Mouse (Mus musculus): ENCODE measurements around the gene Gm45844. TPM values are rescaled to one million over a fixed set of nuclear protein-coding genes. Genes with fewer than 3 reads are reported as not detected.
"Not testable (repeated sequence)": the region's sequence is repeated elsewhere in the genome, so short reads cannot be mapped to it uniquely, and the experiment has no call there.

The Gm45844 gene
- 2.4 and 2.6 TPM in 2 replicates for polyA plus RNA-seq (2012; rRNA removed)

GRCm38 (mm10) chr7:7277966-7278567, at the start of gene Gm45844:
Gene Gm45844 (minus strand): TSS chr7:7278289.
- H3K36me3 ChIP-seq (ENCODE audit: control insufficient read depth, insufficient read depth, low read length); H3K4me1 ChIP-seq (ENCODE audit: control insufficient read depth, insufficient read depth, low read length); H3K27me3 ChIP-seq (replicated peaks; ENCODE audit: control insufficient read depth, insufficient read depth, low read length): not testable (repeated sequence)
- peak within 1 kb of the TSS; percentile 63 for H3K4me3 ChIP-seq (ENCODE audit: insufficient read depth, low read depth, low read length)
- peak within 1 kb of the TSS; percentile 49; the same call in 1 of the 2 replicates for H3K27ac ChIP-seq (ENCODE audit: insufficient read depth, low read depth, low read length)
- TF ChIP-seq CTCF (conservative IDR thresholded peaks at IDR 0.05; ENCODE audit: insufficient read depth, insufficient read length, low read depth, low read length): peak; percentile 83
- peak; percentile 93 for DNase-seq
- 40% methylated on average over 45 of the region's 45 CpGs for WGBS

- no peak overlapping the region for H3K27ac ChIP-seq (ENCODE audit: insufficient read depth, low read depth, low read length)
- peak; percentile 55 for TF ChIP-seq CTCF (conservative IDR thresholded peaks at IDR 0.05; ENCODE audit: insufficient read depth, insufficient read length, low read depth, low read length)
- no peak for TF ChIP-seq POLR2A (IDR thresholded peaks at IDR 0.05; ENCODE audit: low read depth, low read length)
- no peak overlapping the region for H3K4me3 ChIP-seq (ENCODE audit: insufficient read depth, low read depth, low read length)
- no peaks in the 10 kb centered on the region; the same call in 1 of the 2 replicates for H3K36me3 ChIP-seq (ENCODE audit: control insufficient read depth, insufficient read depth, low read length)
- H3K27me3 ChIP-seq (replicated peaks; ENCODE audit: control insufficient read depth, insufficient read depth, low read length): no peaks in the 10 kb centered on the region
- WGBS: 81% methylated on average over 16 of the region's 16 CpGs
- peaks cover 2% of the 10 kb centered on the region; the same call in 1 of the 2 replicates for H3K4me1 ChIP-seq (ENCODE audit: control insufficient read depth, insufficient read depth, low read length)
- DNase-seq: peak; percentile 70
These were observed 17.5 kb upstream of the Gm45844 start for GRCm38 (mm10) chr7:7295595-7295994.

DNA sequence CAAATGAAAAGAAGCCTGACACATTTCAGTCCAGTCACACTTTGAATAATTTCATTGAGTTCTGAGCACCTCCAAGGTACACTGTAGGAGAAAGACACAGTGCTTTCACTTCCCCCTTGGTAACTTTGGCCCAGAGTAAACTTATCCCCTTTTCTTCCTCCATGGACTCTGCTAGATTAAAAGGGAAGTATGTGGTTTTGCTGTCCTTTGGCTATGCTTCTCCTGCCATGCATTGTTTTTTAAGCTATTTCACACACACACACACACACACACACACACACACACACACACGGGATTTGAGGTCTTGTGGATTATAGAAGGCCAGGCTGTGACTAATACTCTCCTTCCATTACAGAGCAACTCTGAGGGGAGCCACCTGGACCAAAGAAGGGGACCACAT, 3.3 kb upstream of the Gm45844 start:
- 44% methylated on average over 1 of the region's 1 CpGs for WGBS
- H3K36me3 ChIP-seq (ENCODE audit: control insufficient read depth, insufficient read depth, low read length): peaks cover 4% of the 10 kb centered on the region
- no peak for DNase-seq
- H3K4me3 ChIP-seq (ENCODE audit: insufficient read depth, low read depth, low read length): no peak overlapping the region
- H3K27ac ChIP-seq (ENCODE audit: insufficient read depth, low read depth, low read length): no peak overlapping the region
- H3K27me3 ChIP-seq (replicated peaks; ENCODE audit: control insufficient read depth, insufficient read depth, low read length): no peaks in the 10 kb centered on the region
- H3K4me1 ChIP-seq (ENCODE audit: control insufficient read depth, insufficient read depth, low read length): no peaks in the 10 kb centered on the region
- no peak for TF ChIP-seq POLR2A (IDR thresholded peaks at IDR 0.05; ENCODE audit: low read depth, low read length)
- no peak for TF ChIP-seq CTCF (conservative IDR thresholded peaks at IDR 0.05; ENCODE audit: insufficient read depth, insufficient read length, low read depth, low read length)

GRCm38 (mm10) chr7:7277556-7277955, 533 bp downstream of the Gm45844 start:
- H3K27me3 ChIP-seq (replicated peaks; ENCODE audit: control insufficient read depth, insufficient read depth, low read length); H3K36me3 ChIP-seq (ENCODE audit: control insufficient read depth, insufficient read depth, low read length); H3K4me1 ChIP-seq (ENCODE audit: control insufficient read depth, insufficient read depth, low read length); DNase-seq: not testable (repeated sequence)
- H3K4me3 ChIP-seq (ENCODE audit: insufficient read depth, low read depth, low read length): peak overlapping the region; percentile 63
- H3K27ac ChIP-seq (ENCODE audit: insufficient read depth, low read depth, low read length): peak overlapping the region; percentile 49; the same call in 1 of the 2 replicates
- 36% methylated on average over 24 of the region's 24 CpGs for WGBS

- H3K27me3 ChIP-seq (replicated peaks; ENCODE audit: control insufficient read depth, insufficient read depth, low read length); DNase-seq; H3K4me3 ChIP-seq (ENCODE audit: insufficient read depth, low read depth, low read length); H3K36me3 ChIP-seq (ENCODE audit: control insufficient read depth, insufficient read depth, low read length); H3K27ac ChIP-seq (ENCODE audit: insufficient read depth, low read depth, low read length); H3K4me1 ChIP-seq (ENCODE audit: control insufficient read depth, insufficient read depth, low read length): not testable (repeated sequence)
- no CpG with 5 or more reads among the region's 1 CpGs for WGBS
These were observed 30.9 kb downstream of the Gm45844 start, which contains the start of gene Vmn2r29 for GRCm38 (mm10) chr7:7247228-7247627. Gene Vmn2r29 (minus strand): TSS chr7:7247328.

GRCm38 (mm10) chr7:7209313-7210151, 68.6 kb downstream of the Gm45844 start, which contains the start of gene Zfp772:
Gene Zfp772 (minus strand): TSS chr7:7209998.
- WGBS: under 1% methylated on average over 24 of the region's 24 CpGs
- peak; percentile 66 for DNase-seq
- not testable (repeated sequence) for H3K27me3 ChIP-seq (replicated peaks; ENCODE audit: control insufficient read depth, insufficient read depth, low read length); H3K36me3 ChIP-seq (ENCODE audit: control insufficient read depth, insufficient read depth, low read length); H3K4me1 ChIP-seq (ENCODE audit: control insufficient read depth, insufficient read depth, low read length); H3K27ac ChIP-seq (ENCODE audit: insufficient read depth, low read depth, low read length)
- H3K4me3 ChIP-seq (ENCODE audit: insufficient read depth, low read depth, low read length): peak within 1 kb of the TSS; percentile 90

DNA sequence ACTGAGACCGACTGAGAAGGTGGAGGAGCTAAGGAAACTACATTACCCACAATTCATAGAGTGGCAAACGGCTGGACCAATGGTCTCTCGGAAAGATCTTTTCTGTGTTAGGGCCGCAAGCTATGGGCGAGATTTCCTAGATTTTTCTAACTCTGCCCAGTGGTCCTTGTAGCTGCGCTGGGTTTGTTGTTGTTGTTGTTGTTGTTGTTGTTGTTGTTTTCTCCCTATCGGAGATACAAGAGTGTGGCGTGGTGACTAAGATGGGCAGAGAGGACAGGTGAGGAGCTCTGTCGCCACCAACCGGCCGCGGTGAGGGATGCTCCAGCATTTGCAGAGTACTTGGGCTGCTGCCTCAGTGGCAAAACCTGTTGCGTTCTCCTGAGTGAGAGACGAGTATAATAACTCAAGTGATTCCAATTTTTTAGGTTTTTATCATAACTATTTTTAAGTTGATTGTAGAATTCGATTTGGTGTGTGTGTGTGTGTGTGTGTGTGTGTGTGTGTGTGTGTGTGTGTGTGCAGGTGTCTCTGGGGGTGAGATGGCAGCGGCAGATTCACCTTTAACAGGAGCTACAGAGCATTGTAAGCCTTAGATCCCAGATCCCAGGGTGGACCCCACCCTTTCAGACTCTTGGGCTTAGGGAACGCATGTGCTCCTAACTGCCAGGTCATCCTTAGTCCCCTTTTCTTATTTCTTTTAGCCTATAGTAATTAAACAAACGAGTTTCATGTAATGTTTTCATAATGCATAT, 89.7 kb downstream of the Gm45844 start:
- Histone ChIP-seq H3K4me3 (ENCODE audit: insufficient read depth, low read depth, low read length) (peak overlapping the region; percentile 65), H3K36me3 (ENCODE audit: control insufficient read depth, insufficient read depth, low read length) (no peaks in the 10 kb centered on the region), H3K27me3 (replicated peaks; ENCODE audit: control insufficient read depth, insufficient read depth, low read length) (no peaks in the 10 kb centered on the region), H3K4me1 (ENCODE audit: control insufficient read depth, insufficient read depth, low read length) (no peaks in the 10 kb centered on the region; the same call in 1 of the 2 replicates), H3K27ac (ENCODE audit: insufficient read depth, low read depth, low read length) (no peak overlapping the region)
- 8% methylated on average over 18 of the region's 18 CpGs for WGBS
- TF ChIP-seq CTCF (conservative IDR thresholded peaks at IDR 0.05; ENCODE audit: insufficient read depth, insufficient read length, low read depth, low read length) (peak; percentile 84), POLR2A (IDR thresholded peaks at IDR 0.05; ENCODE audit: low read depth, low read length) (no peak)
- DNase-seq: peak; percentile 77
